Mouse (Mus musculus) CH12.LX (cell line): Measurements from ENCODE around the gene Fkbp9. TPM values are rescaled to one million over a fixed set of nuclear protein-coding genes. Genes with fewer than 3 reads are reported as not detected.

Experiments used
- DNase-seq: peaks from one replicate; pipeline ENCODE4 v3.0.0-alpha.2; 2013; ENCODE audit errors: extremely low read depth
- H3K27ac ChIP-seq: 2 replicates; pipeline ENCODE4 v1.5.1; 2012; ENCODE audit warnings: low read depth, mild to moderate bottlenecking, control low read depth, moderate library complexity; ENCODE audit not compliant: insufficient read depth
- H3K27me3 ChIP-seq: replicated peaks from 2 replicates; pipeline ENCODE3; 2012; ENCODE audit warnings: inconsistent platforms
- H3K36me3 ChIP-seq, 2 experiments: replicated peaks in 1 of 2; 2 replicates each; pipeline versions ENCODE3 to v1.6.1; 2012; ENCODE audit warnings: inconsistent platforms in 1 of 2, low read length in 1 of 2, mild to moderate bottlenecking in 1 of 2, mixed read lengths in 1 of 2, moderate library complexity in 1 of 2; ENCODE audit not compliant: control insufficient read depth in 1 of 2, insufficient read depth in 1 of 2
- H3K4me1 ChIP-seq, 2 experiments: 2 replicates each; pipeline ENCODE4 v1.6.1; 2012; ENCODE audit warnings: inconsistent platforms in 1 of 2, moderate library complexity in 1 of 2; ENCODE audit not compliant: insufficient read depth in 2 of 2, control insufficient read depth in 1 of 2
- H3K4me2 ChIP-seq: 2 replicates; pipeline ENCODE4 v1.6.1; 2012; ENCODE audit warnings: low read depth, mild to moderate bottlenecking, control low read depth; ENCODE audit not compliant: poor library complexity, insufficient read depth, severe bottlenecking
- H3K4me3 ChIP-seq, 3 experiments: fragments of 150-350 bp in 1 of 3; sonication (generic) in 1 of 3; replicated peaks in 1 of 3; 2 replicates each; pipeline versions ENCODE3 to v1.5.1; 2011 to 2012; ENCODE audit warnings: low read depth in 2 of 3, low read length in 2 of 3, mild to moderate bottlenecking in 2 of 3, moderate library complexity in 2 of 3, control low read depth in 1 of 3, improper control_type of control experiment in 1 of 3, inconsistent platforms in 1 of 3, mixed read lengths in 1 of 3; ENCODE audit not compliant: poor library complexity in 1 of 3
- H3K79me2 ChIP-seq: replicated peaks from 2 replicates; pipeline ENCODE4 v1.6.1; 2012; ENCODE audit warnings: mild to moderate bottlenecking, moderate library complexity; ENCODE audit not compliant: control insufficient read depth, poor library complexity, insufficient read depth, severe bottlenecking; ENCODE audit errors: extremely low read depth
- H3K9ac ChIP-seq: 2 replicates; pipeline ENCODE4 v1.6.1; 2012; ENCODE audit warnings: low read depth, mild to moderate bottlenecking, control low read depth, moderate library complexity; ENCODE audit not compliant: insufficient read depth
- H3K9me3 ChIP-seq: replicated peaks from 2 replicates; pipeline ENCODE3; 2012; ENCODE audit warnings: low read length, inconsistent platforms, mixed read lengths
- CHD1 ChIP-seq: IDR thresholded peaks from 2 replicates; pipeline ENCODE4 v1.6.1; 2012; ENCODE audit warnings: low read depth, low read length, improper control_type of control experiment, inconsistent platforms
- CHD2 ChIP-seq: IDR thresholded peaks from 2 replicates; pipeline ENCODE4 v1.6.1; 2011; ENCODE audit warnings: low read length, improper control_type of control experiment
- E2F4 ChIP-seq: IDR thresholded peaks from 2 replicates; pipeline ENCODE4 v1.6.1; 2011; ENCODE audit warnings: low read depth, low read length, improper control_type of control experiment; ENCODE audit not compliant: insufficient replicate concordance
- EP300 ChIP-seq: IDR thresholded peaks from 2 replicates; pipeline ENCODE4 v1.6.1; 2011; ENCODE audit warnings: low read length, improper control_type of control experiment
- HCFC1 ChIP-seq: IDR thresholded peaks from 2 replicates; pipeline ENCODE4 v1.6.1; 2012; ENCODE audit warnings: low read depth, mild to moderate bottlenecking, inconsistent platforms, low read length, improper control_type of control experiment
- JUN ChIP-seq: IDR thresholded peaks from 2 replicates; pipeline ENCODE4 v1.6.1; 2011; ENCODE audit warnings: low read depth, mild to moderate bottlenecking, low read length, improper control_type of control experiment, moderate library complexity; ENCODE audit not compliant: insufficient read depth
- JUND ChIP-seq: conservative IDR thresholded peaks from 2 replicates; pipeline ENCODE4 v1.6.1; 2011; ENCODE audit warnings: low read depth, low read length, improper control_type of control experiment
- KAT2A ChIP-seq: IDR thresholded peaks from 2 replicates; pipeline ENCODE4 v1.6.1; 2012; ENCODE audit warnings: low read length, improper control_type of control experiment, inconsistent platforms; ENCODE audit not compliant: insufficient replicate concordance
- MAZ ChIP-seq: IDR thresholded peaks from 2 replicates; pipeline ENCODE4 v1.6.1; 2012; ENCODE audit warnings: low read depth, mild to moderate bottlenecking, inconsistent platforms, low read length, improper control_type of control experiment, moderate library complexity
- MXI1 ChIP-seq: IDR thresholded peaks from 2 replicates; pipeline ENCODE4 v1.6.1; 2011; ENCODE audit warnings: mild to moderate bottlenecking, low read depth, low read length, improper control_type of control experiment
- NELFE ChIP-seq: IDR thresholded peaks from 2 replicates; pipeline ENCODE4 v1.6.1; 2011; ENCODE audit warnings: low read depth, low read length, improper control_type of control experiment
- PAX5 ChIP-seq: IDR thresholded peaks from 2 replicates; pipeline ENCODE4 v1.6.1; 2012; ENCODE audit warnings: low read length, inconsistent platforms, mixed read lengths
- POLR2A ChIP-seq: IDR thresholded peaks from 2 replicates; pipeline ENCODE4 v1.6.1; 2011; ENCODE audit warnings: low read depth, mild to moderate bottlenecking, improper control_type of control experiment, low read length
- POLR2AphosphoS2 ChIP-seq: IDR thresholded peaks from 2 replicates; pipeline ENCODE4 v1.6.1; 2011; ENCODE audit warnings: low read depth, low read length, improper control_type of control experiment
- RCOR1 ChIP-seq: conservative IDR thresholded peaks from 2 replicates; pipeline ENCODE4 v1.6.1; 2012; ENCODE audit warnings: low read depth, mild to moderate bottlenecking, inconsistent platforms, low read length, improper control_type of control experiment
- SIN3A ChIP-seq: IDR thresholded peaks from 2 replicates; pipeline ENCODE4 v1.6.1; 2012; ENCODE audit warnings: low read length, improper control_type of control experiment, inconsistent platforms
- SMC3 ChIP-seq: IDR thresholded peaks from 2 replicates; pipeline ENCODE4 v1.6.1; 2011; ENCODE audit warnings: low read depth, low read length, improper control_type of control experiment
- UBTF ChIP-seq: IDR thresholded peaks from 2 replicates; pipeline ENCODE4 v1.6.1; 2012; ENCODE audit warnings: low read depth, mild to moderate bottlenecking, inconsistent platforms, low read length, improper control_type of control experiment, moderate library complexity
- USF1 ChIP-seq: IDR thresholded peaks from 2 replicates; pipeline ENCODE4 v1.6.1; 2014; ENCODE audit warnings: low read depth, mild to moderate bottlenecking, inconsistent platforms, low read length, improper control_type of control experiment
- USF2 ChIP-seq: conservative IDR thresholded peaks from 2 replicates; pipeline ENCODE4 v1.6.1; 2011; ENCODE audit warnings: low read depth, low read length, improper control_type of control experiment
- ZMIZ1 ChIP-seq: IDR thresholded peaks from 2 replicates; pipeline ENCODE4 v1.6.1; 2012; ENCODE audit warnings: low read depth, mild to moderate bottlenecking, inconsistent platforms, low read length, improper control_type of control experiment
- ZNF384 ChIP-seq: IDR thresholded peaks from 2 replicates; pipeline ENCODE4 v1.6.1; 2012; ENCODE audit warnings: low read depth, low read length, improper control_type of control experiment, inconsistent platforms
- dilution Hi-C: fragments of 300-500 bp; cut with MboI; formaldehyde crosslinking; loops from 2 replicates; pipeline ENCODE4 v1.14.3; 2020; ENCODE audit warnings: low sequenced_read_pairs; ENCODE audit not compliant: extremely low pct_unique_long_range_greater_than_20kb, extremely low pct_ligation_motif_present
- in situ Hi-C: fragments of 300-500 bp; cut with MboI; formaldehyde crosslinking; loops from 3 replicates; pipeline ENCODE4 v1.14.3; 2019; ENCODE audit warnings: low sequenced_read_pairs, low pct_ligation_motif_present, low pct_unique_long_range_greater_than_20kb, mixed read lengths
- polyA plus RNA-seq: library from polyadenylated mRNA; unstranded; fragments of >175 nt; gene quantifications from 2 replicates; pipeline ENCODE4 v1.2.1, GENCODE M21; 2012; ENCODE audit warnings: low read depth; ENCODE audit not compliant: insufficient read length
- total RNA-seq, 2 experiments: library from RNA; depleted of rRNA; stranded (reverse); fragments of 300-350 nt in 1 of 2; fragments of >200 nt in 1 of 2; gene quantifications; 2 replicates each; pipeline ENCODE4 v1.2.3; 2012 to 2014

Fkbp9 gene
- total and polyA plus RNA-seq, 3 experiments: 0.07 to 1.7 TPM; not detected in 1

GRCm38 (mm10) chr6:56819124-56819487, 12.8 kb upstream of the Fkbp9 start:
- no peak overlapping the region for H3K9ac ChIP-seq
- no peak overlapping the region for H3K4me3 ChIP-seq
- no peak for TF ChIP-seq E2F4
- no peak for TF ChIP-seq CHD1
- no peak for TF ChIP-seq POLR2AphosphoS2
- no peak for TF ChIP-seq SMC3
- TF ChIP-seq NELFE: no peak
- no peak for TF ChIP-seq ZNF384
- no peak for TF ChIP-seq KAT2A
- TF ChIP-seq EP300: no peak
- TF ChIP-seq JUN: no peak
- TF ChIP-seq JUND: no peak
- no peak for TF ChIP-seq CHD2
- TF ChIP-seq SIN3A: no peak
- no peak overlapping the region for H3K27ac ChIP-seq
- H3K36me3 ChIP-seq: no peaks in the 10 kb centered on the region
- no peaks in the 10 kb centered on the region for H3K79me2 ChIP-seq
- H3K27me3 ChIP-seq: no peaks in the 10 kb centered on the region
- DNase-seq: no peak
- in situ Hi-C loops: no loop called here
- H3K4me2 ChIP-seq: no peak overlapping the region
- H3K4me1 ChIP-seq: no peaks in the 10 kb centered on the region
- dilution Hi-C loops: no loop called here
- no peaks in the 10 kb centered on the region for H3K9me3 ChIP-seq

- Histone ChIP-seq H3K9me3 (no peaks in the 10 kb centered on the region), H3K27ac (no peak overlapping the region), H3K36me3 (no peaks in the 10 kb centered on the region), H3K4me2 (no peak overlapping the region), H3K27me3 (no peaks in the 10 kb centered on the region), H3K9ac (no peak overlapping the region), H3K79me2 (no peaks in the 10 kb centered on the region), H3K4me3 (no peak overlapping the region), H3K4me1 (0 out of 4 replicates have a peak, but pooled peaks cover 0 to 2% of the 10 kb centered on the region in 2 experiments)
- DNase-seq: no peak
- dilution Hi-C loops (no loop called here), in situ Hi-C loops (loop anchor here (25.0 kb wide), 1 partner anchor 287 kb away; the partner anchor contains the start of gene Vmn1r10)
- TF ChIP-seq ZMIZ1: no peak
- TF ChIP-seq E2F4: no peak
- no peak for TF ChIP-seq MXI1
- TF ChIP-seq ZNF384: no peak
- no peak for TF ChIP-seq USF1
- TF ChIP-seq RCOR1: no peak
- TF ChIP-seq JUND: no peak
- TF ChIP-seq CHD2: no peak
- TF ChIP-seq USF2: no peak
- no peak for TF ChIP-seq PAX5
- TF ChIP-seq KAT2A: no peak
- no peak for TF ChIP-seq UBTF
- no peak for TF ChIP-seq HCFC1
- TF ChIP-seq MAZ: no peak
- no peak for TF ChIP-seq POLR2A
Measured at GRCm38 (mm10) chr6:56825657-56826056, 6.2 kb upstream of the Fkbp9 start.
